ENCODE assay signal across 8 mouse cellular contexts in genomic region chr9:33260171-33260570, GRCm38 (mm10).
DNase-seq lines count a peak whose midpoint lies in the region; ATAC-seq and TF ChIP-seq lines count a peak whose summit lies in the region.

No protein-coding gene starts in this region.

- H3K4me2 ChIP-seq in hindbrain, embryonic 12.5 days (replicated peaks), result no peak overlapping the region
- no peak overlapping the region for H3K4me2 ChIP-seq in neural tube, embryonic 14.5 days (ENCODE audit: low read depth, low read length)

- no peak overlapping the region for H3K4me3 ChIP-seq in hindbrain, embryonic 10.5 days
- no peak overlapping the region for H3K4me3 ChIP-seq in hindbrain, embryonic 12.5 days
- H3K4me3 ChIP-seq in embryonic fibroblast, embryonic 13.5 days (ENCODE audit: insufficient read depth, low read length), result no peak overlapping the region
- no peak overlapping the region for H3K4me3 ChIP-seq in neural tube, embryonic 14.5 days (ENCODE audit: low read depth, low read length)

- no peaks in the 10 kb centered on the region for H3K27me3 ChIP-seq in hindbrain, embryonic 10.5 days (ENCODE audit: insufficient read depth, poor library complexity, severe bottlenecking)
- H3K27me3 ChIP-seq in hindbrain, embryonic 12.5 days, result no peaks in the 10 kb centered on the region
- no peaks in the 10 kb centered on the region for H3K27me3 ChIP-seq in neural tube, embryonic 14.5 days (ENCODE audit: control insufficient read depth, insufficient read depth, low read length)

- no peaks in the 10 kb centered on the region for H3K9me3 ChIP-seq in hindbrain, embryonic 10.5 days
- no peaks in the 10 kb centered on the region for H3K9me3 ChIP-seq in hindbrain, embryonic 12.5 days (replicated peaks)
- no peaks in the 10 kb centered on the region for H3K9me3 ChIP-seq in neural tube, embryonic 14.5 days (ENCODE audit: control insufficient read depth, low read length)

- no peak for ATAC-seq in hindbrain, embryonic 12.5 days (ENCODE audit: low FRiP score)
- peak; percentile 84; the same call in 1 of the 2 replicates for ATAC-seq in neural tube, embryonic 14.5 days (ENCODE audit: low read depth)
- no peak for ATAC-seq in erythroblast, adult 5-6 weeks (replicated peaks; ENCODE audit: low FRiP score, poor library complexity, severe bottlenecking)

- H3K27ac ChIP-seq in hindbrain, embryonic 10.5 days, result no peak overlapping the region
- H3K27ac ChIP-seq in hindbrain, embryonic 12.5 days, result no peak overlapping the region
- no peak overlapping the region for H3K27ac ChIP-seq in embryonic fibroblast, embryonic 13.5 days (ENCODE audit: insufficient read depth, low read length)
- no peak overlapping the region for H3K27ac ChIP-seq in neural tube, embryonic 14.5 days (ENCODE audit: low read depth, low read length)

- DNase-seq in hindbrain, embryonic 10.5 days (ENCODE audit: low spot score), result peak; percentile 52
- DNase-seq in brain, adult 2 months (ENCODE audit: low read depth, low spot score), result peak; percentile 84
- peak; percentile 27 to 52 for DNase-seq in kidney, adult 8-10 months
- peak; percentile 71 for DNase-seq in left cerebral cortex, postnatal 4 days

- H3K36me3 ChIP-seq in hindbrain, embryonic 10.5 days, result no peaks in the 10 kb centered on the region
- H3K36me3 ChIP-seq in hindbrain, embryonic 12.5 days, result no peaks in the 10 kb centered on the region
- H3K36me3 ChIP-seq in neural tube, embryonic 14.5 days (ENCODE audit: control insufficient read depth, insufficient read depth, low read length), result no peaks in the 10 kb centered on the region

- H3K4me1 ChIP-seq in hindbrain, embryonic 10.5 days (replicated peaks), result no peaks in the 10 kb centered on the region
- H3K4me1 ChIP-seq in hindbrain, embryonic 12.5 days, result no peaks in the 10 kb centered on the region
- no peaks in the 10 kb centered on the region for H3K4me1 ChIP-seq in embryonic fibroblast, embryonic 13.5 days (ENCODE audit: control insufficient read depth, insufficient read depth, low read length)
- no peaks in the 10 kb centered on the region for H3K4me1 ChIP-seq in neural tube, embryonic 14.5 days (ENCODE audit: control insufficient read depth, insufficient read depth, low read length)

- TF ChIP-seq POLR2A in embryonic fibroblast, embryonic 13.5 days (IDR thresholded peaks at IDR 0.05; ENCODE audit: low read depth, low read length), result no peak

- intact Hi-C loops in left cerebral cortex, postnatal 4 days (cut with DNase I), result loop anchor here (5.0 kb wide), 2 partner anchors 1227 to 1757 kb away; partner anchors contain the start of gene Kirrel3

- TF ChIP-seq CTCF in embryonic fibroblast, embryonic 13.5 days (IDR thresholded peaks at IDR 0.05; ENCODE audit: borderline replicate concordance, insufficient read depth, low read length), result peak; percentile 93; the same call in 1 of the 2 replicates

- WGBS in hindbrain, embryonic 10.5 days, result 28% methylated on average over 4 of the region's 4 CpGs
- WGBS in hindbrain, embryonic 12.5 days, result 33% methylated on average over 4 of the region's 4 CpGs
- WGBS in neural tube, embryonic 14.5 days, result 41% methylated on average over 4 of the region's 4 CpGs

- H3K9ac ChIP-seq in hindbrain, embryonic 12.5 days, result no peak overlapping the region
- H3K9ac ChIP-seq in neural tube, embryonic 14.5 days (replicated peaks; ENCODE audit: low read depth, low read length), result no peak overlapping the region
